Mouse (Mus musculus) right cerebral cortex, postnatal 25 days (tissue): ENCODE measurements around the gene Fzr1.

Source experiments
- DNase-seq: peaks from one replicate; pipeline ENCODE4 v3.0.0; 2022

Fzr1 gene

DNA sequence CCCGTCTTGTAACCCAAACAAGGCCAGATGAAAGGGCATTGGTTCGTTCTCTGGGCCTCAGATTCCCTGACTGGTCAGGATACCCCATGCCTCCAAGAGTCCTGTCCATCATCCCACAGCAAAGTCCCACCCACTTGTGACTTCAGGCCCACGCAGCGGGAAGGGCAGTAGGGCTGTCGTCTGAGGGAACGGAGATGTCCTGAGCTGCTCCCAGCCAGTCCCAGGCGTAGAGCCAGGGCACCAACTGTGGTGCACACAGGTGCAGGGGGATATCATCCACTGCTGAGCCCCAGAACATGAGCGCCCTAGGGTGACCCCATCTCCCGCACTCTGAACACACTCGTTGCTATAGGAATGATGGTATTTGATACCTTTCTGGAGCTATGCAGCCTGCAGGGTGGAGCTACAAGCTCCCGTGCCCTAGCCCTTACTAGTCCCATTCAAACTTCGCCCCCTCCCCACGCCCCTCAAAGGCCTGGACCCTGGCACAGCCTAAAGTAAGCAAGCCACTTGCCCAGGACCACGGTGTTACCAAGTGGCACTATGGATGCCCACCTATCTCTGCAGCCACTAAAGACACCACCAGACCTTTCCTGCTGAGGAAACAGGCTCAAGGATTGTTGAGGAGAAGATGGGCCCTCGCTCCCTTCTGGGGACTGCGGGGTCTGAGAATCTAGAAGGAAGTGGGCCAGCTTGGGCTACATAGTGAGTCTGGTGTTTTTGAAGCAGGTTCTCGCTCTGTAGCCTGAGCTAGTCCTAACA, 37.4 kb upstream of the Fzr1 start:
- no peak for DNase-seq

- DNase-seq, result no peak
Measured at GRCm38 (mm10) chr10:81415146-81415545, 36.8 kb upstream of the Fzr1 start.

GRCm38 (mm10) chr10:81414682-81415081, 36.4 kb upstream of the Fzr1 start:
- DNase-seq, result no peak

- DNase-seq, result peak; percentile 79
Measured at GRCm38 (mm10) chr10:81413310-81414261, 35.3 kb upstream of the Fzr1 start.

DNA sequence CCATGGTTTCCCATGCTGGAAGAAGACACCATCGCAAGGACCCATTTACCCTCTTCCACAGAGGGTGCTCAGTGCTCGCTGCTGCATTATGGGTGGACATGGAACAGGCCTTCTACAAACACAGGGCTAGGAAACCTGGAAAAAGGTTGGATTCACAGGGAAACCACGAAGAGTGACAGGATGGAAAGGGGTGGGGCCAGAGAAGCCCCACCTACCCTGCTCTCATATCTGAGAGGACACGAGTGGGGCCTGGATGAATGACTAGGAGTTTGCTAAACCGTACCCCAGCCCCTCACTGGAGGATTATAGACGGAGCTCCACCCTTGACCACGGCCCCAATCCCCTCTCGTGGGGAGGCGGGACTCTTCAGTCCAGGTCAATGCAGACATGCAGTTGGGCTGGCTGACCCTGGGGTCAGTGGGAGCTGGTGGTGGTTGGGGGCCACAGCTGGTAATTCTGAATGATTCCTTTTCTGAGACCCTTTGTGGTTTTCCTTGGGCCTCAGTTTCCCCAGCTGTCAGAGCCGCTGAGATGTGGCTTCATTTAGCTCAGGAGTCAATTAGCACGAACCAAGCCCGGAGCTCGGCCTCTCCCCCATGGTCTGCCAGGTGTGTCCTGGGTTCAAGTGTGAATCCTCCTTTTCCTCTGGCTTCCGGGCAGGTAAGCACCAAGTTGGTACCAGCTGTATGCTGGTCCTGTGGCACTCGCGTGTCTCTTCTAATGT, 34.4 kb upstream of the Fzr1 start:
- no peak for DNase-seq

DNA sequence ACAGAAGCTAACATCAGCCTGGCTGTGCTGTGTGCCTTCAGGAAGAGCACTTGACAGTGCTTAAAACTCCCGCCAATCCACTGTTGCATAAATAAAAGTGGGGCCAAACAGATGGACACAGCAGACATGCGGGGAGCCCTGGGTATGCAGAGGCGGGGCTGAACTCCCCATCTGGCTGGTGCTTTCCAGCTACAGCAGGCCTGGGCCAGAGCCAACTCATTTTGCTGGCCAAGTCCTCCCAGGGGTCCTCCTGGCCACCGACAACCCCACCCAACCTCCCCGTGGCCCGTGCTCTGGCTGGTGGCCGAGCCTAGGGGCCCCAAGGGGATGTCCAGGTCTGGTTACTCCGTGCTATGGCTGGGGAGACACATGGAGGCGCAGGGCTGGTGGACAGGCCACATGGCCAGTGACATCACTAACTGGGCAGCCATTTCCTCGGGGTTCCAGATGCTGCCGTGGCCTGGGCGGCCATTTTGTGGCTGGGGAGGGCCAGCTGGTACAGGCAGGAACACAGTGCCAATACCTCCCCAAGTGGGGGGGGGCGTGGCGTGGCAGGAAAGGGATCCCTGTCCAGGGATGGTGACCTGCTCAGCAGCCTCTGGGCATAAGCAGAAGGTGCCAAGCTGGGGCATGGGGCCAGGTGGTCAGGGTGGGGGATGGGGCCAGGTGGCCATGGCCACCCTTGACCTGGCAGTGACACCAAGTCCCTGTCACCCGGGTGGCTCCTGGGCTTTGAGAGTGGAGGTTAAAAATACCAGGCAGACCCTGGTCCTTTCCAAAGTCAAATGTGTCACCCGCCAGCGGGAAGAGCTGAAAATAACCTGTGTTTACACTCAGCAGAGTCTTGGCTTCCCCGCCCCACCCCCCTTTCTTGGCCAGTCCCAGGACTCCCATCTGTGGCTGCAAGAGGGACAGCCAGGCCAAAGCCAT, 33.4 kb upstream of the Fzr1 start:
- DNase-seq, result peak; percentile 71

DNA sequence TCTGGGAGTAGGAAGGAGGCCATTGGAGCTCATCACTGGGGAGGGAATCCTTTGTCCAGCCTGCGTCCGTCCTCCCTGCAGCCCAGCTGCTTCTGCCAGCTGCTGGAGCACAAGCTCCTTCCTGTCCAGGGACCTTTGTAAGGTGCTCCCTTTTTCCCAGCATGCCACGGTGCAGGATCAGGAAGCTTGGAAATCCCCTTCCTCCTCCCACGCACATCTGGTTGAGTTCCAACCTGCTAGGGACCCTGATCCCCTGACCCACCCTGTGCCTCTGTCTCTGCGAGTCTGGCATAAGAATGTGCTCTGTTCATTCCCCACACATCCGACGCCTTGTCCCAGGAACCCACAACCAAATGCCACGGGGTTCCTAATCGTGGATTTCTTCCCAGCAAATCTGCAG, 32.7 kb upstream of the Fzr1 start:
- DNase-seq, result no peak

DNA sequence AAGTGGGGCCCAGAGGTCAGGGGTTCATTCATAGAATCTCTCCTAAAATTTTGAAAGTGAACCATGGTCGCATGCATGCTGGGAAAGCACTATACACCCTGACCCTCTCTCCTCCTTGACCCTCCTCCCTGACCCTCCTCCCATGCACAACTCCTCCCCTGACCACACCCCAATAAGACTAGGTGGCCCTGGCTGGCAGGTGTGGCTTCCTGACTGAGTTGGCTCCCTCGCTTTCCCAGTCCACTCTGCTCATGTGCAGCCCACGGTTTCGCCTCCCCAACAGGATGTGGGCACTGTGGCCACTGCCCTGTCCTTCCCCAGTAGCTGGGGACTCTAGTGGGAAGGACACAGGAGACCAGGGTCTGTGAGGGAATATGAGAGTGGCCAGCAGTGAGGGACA, 32.0 kb upstream of the Fzr1 start:
- no peak for DNase-seq

- no peak for DNase-seq
Measured at GRCm38 (mm10) chr10:81409330-81409729, 31.0 kb upstream of the Fzr1 start.

- no peak for DNase-seq
Measured at GRCm38 (mm10) chr10:81408871-81409291, 30.6 kb upstream of the Fzr1 start.

- DNase-seq, result no peak
Measured at GRCm38 (mm10) chr10:81408424-81408729, 30.1 kb upstream of the Fzr1 start.

DNA sequence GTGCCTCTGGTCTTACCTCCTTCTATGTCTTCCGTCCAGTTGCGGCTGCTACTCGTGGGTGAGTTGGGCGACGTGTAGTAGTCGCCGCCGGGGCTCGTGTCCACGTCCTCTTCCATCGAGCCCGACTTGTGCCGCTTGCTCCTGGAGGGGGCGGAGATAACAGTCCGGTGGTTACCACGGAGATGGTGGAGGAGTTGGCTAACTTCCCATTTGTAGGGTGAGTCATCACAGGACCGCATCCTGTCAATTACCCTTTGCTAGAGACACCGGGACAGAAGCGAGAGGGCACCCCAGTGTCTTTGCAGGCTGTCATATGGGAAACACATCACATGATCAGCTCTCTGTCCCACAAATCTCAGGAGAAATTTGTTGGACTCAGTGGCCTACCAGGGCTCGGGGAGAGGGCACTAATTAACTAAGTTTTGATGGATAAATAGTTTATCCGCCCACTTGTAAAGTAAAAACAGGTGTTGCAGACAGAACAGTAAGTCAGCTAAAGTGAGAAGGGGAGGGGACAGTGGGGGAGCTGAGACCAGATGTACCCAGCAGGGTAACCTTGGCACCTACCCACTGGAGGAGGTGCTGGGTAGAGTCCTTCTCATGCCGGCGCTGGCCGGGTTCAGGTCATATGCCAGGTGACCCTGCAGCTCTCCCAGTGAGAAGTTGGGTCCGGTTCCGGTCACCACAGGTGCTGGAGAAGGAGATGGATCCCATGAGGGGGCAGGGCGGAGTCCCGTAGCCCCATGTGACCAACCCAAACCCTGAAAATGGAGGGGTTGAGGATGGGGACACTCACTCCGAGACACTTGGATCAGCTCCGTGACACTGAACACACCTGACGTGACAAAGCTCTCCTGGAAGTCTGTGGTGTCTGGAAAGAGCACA, 29.5 kb upstream of the Fzr1 start:
- DNase-seq, result peak; percentile 72

GRCm38 (mm10) chr10:81406504-81407440, 28.5 kb upstream of the Fzr1 start:
- DNase-seq, result no peak

GRCm38 (mm10) chr10:81405588-81406201, 27.4 kb upstream of the Fzr1 start:
- no peak for DNase-seq

DNA sequence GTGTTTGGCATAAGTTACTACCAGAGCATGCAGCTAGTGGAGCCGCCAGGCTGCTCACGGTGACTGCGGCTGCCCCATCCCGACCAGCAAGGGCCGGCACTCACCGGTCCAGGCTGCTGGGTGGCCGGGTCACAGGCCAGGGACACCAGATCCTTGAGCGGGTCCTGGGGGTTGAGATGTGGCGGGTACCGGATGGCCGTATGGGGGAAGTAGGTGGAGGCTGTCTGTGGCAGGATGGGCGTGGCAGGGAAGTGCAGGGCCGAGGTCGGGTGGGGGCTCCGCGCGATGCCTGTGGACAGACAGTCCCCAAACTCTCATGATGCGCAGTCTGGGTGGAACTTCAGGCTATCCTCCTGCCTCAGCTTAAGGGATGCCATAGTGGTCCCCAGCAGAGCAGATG, 26.4 kb upstream of the Fzr1 start:
- DNase-seq, result no peak

- no peak for DNase-seq
Measured at GRCm38 (mm10) chr10:81404082-81404481, 25.8 kb upstream of the Fzr1 start.

GRCm38 (mm10) chr10:81403511-81403910, 25.2 kb upstream of the Fzr1 start:
- no peak for DNase-seq

DNA sequence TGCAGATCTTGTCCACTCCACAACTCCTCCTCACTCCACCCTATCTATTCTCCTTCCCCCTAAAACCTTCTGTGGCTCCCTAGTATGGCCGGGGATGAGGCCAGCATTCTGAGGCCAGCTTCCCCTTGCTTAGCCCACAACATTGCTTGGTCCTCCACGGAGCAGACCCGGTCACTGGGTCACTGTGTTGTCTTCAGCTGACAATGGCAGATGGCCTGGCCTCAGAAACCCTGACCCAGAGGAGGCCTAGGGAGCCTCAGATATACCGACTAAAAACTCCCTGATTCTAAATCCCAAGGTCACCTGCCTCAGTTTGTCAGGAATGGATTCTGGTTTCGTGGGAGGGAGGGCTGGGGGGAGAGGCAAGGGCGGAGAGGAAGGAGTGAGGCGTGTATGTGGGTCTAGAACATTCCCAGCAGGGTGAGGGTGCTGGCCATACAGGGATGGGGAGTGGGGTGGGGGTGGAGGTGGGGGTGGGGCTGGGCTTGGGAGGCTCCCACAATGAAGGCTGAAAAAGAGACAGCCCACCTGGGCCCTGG, 24.0 kb upstream of the Fzr1 start:
- DNase-seq, result no peak

- no peak for DNase-seq
Measured at GRCm38 (mm10) chr10:81401521-81402226, 23.4 kb upstream of the Fzr1 start.
